Mouse (Mus musculus) testis, adult 2 months (tissue): ENCODE data around the gene Tmem51.

Experiments used
- CTCF ChIP-seq: fragments of 200-500 bp; IDR thresholded peaks from 2 replicates; pipeline ENCODE4 v1.5.1; 2012; ENCODE audit warnings: low read depth, mild to moderate bottlenecking, inconsistent platforms, low read length, moderate library complexity; ENCODE audit not compliant: control insufficient read depth, insufficient read depth, insufficient replicate concordance
- POLR2A ChIP-seq: fragments of 200-500 bp; IDR thresholded peaks from 2 replicates; pipeline ENCODE4 v1.6.1; 2012; ENCODE audit warnings: low read depth, mild to moderate bottlenecking, inconsistent platforms, low read length, moderate library complexity; ENCODE audit not compliant: control insufficient read depth

DNA sequence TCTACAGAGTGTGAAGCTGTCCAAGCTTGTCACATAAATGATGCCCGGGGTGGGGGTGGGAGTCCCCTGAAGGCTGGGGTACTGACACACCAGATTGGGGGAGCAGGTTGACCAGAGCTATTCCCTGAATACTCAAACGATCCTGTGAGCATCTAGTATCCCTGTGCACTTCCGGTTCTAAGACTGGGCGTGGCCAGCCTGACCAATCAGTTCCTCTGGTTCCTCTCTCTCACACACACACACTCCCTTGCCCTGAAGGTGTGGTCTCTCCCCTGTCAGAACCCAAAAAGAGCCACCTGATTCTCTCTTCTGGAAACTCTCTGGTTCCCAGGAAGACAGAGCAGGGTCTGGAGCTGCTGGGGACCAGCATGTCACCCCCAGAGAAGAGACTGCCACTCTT, 30.8 kb downstream of the Tmem51 start:
- TF ChIP-seq POLR2A (no peak), CTCF (no peak)
